Mouse (Mus musculus): Measurements from ENCODE around the gene Ly6g6e.
A peak's percentile ranks its signal among the peaks of the same experiment; 100 is the strongest.
"Not testable (repeated sequence)": the region's sequence is repeated elsewhere in the genome, so short reads cannot be mapped to it uniquely, and the experiment has no call there.

Gene Ly6g6e

DNA sequence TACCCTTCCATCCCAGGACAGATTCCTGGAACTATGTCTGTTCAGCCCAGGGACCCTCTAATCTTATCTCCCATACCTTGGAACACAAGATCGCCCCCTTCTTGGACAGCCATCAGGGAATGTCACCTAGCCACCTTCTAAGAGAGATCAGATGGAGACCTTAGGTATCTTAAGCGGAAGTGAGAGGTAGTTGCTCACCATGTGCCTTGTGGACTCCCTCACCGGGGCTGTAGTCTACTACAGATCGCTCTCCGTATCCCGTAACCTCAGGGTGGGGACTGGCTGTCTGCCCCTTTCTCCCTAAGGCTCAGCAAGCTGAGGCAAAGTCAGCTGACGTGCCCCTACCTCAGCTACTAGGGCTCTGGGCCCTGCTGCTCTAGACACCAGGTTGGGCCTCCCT is 27.4 kb downstream of the Ly6g6e start:
- DNase-seq: no peak

DNA sequence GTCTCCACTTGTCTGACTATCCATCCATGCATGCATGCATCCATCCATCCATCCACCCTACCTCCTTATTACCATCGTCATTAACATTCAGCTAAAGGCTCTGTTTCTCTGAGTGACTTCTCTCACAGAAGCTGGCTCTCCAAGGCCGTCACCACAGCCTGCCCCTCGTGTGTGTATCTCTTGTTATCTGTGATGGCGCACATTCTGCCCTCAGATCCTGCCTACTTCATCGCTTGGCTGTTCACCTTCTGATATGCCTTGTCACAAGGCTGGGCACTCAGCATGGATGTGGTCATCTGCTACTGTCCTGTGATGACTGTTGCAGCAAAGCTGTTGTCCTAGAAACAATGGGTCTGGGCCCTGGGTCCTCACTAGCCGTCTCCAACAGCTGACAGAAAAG is 28.1 kb downstream of the Ly6g6e start:
- no peak for DNase-seq

DNA sequence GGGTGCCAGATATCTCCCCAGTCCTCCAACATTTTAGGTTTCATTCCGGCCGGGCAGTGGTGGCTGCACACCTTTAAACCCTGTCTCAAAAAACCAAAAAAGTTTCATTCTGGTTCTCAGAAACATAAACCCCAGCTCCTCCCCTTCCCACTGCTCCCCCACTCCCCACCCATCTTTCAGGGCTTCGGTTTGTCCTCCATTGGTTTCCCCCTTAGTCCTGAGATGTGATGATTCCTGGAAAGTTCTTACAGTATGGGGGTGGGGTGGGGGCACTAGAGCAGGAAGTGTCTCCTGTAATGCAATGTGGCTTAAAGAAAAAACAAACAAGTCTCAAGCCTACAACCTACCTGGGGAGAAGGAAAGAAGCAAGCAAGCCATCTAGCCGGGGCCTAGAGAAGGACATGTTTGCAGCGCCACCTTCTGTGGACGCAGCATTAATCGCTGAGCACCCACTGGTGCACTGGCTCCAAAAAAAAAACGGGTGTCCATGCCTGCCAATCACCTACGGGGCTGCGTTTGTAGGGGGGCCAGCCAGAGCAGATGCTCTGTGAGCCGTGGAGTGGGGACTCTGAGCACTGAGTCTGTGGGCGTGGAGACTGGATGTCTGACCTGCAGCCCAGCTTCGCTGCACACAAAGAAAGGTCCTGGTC is 29.2 kb downstream of the Ly6g6e start:
- peak in 1 of 2 experiments; percentile 24 for DNase-seq

DNA sequence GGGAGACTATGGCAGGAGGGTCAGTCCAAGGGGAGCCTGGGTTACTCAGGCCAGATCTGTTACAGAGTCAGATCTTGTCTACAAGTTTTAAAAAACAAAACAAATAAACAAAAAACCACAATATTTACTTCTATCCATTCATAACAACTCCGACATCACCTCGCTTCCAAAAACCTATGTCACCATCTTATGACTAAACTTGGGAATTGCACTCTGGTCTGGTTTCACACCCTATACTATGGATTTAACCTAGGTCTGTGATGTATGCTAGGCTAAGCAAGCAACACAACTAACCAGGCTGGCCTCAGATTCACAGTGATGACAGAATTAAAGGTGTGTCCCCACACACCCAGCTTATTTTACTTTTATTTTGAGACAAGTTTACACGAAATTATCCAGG is 29.8 kb downstream of the Ly6g6e start:
- DNase-seq: no peak

DNA sequence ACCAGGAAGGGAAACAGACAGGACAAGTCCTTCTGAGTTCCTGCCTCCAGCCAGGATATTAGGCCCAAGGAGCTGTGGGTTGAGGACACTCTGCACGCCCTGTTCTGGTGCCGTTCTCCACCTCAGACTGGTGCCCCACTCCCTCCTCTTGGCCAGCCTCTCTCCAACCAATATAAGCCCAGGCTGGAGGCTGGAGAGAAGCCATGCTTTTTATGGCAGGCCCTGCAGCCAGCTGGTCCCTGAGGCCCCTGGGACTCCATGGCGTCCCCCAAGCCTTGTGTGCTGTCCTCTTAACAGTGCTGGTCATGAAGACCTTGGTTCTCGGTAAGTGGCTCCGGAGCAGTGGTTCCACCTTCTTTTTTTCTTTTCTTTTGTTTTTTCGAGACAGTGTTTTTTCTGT is 31.4 kb downstream of the Ly6g6e start, which contains the start of gene Ly6g5c:
Gene Ly6g5c (plus strand): TSS at position 183 of the 400 bp plus-strand sequence.
- DNase-seq: no peak

DNA sequence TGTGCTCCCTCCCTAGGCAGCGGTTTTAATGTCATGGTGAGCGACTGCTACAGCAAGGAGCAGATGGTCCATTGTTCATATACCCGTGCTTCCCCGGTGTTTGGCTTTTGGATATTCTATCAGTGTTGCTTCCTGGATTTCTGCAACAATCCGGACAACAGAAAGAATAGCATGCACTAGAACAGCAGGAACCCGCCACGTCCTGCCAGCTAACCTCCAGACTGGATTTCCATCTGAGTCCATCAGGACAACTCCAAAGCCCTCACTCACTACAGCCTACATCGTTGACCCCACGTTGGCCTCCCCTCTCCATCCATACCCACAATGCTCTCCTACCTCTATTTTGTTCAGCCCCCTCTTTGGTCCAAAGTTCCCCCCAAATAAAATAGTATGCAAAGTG is 35.1 kb downstream of the Ly6g6e start:
- no peak for DNase-seq

DNA sequence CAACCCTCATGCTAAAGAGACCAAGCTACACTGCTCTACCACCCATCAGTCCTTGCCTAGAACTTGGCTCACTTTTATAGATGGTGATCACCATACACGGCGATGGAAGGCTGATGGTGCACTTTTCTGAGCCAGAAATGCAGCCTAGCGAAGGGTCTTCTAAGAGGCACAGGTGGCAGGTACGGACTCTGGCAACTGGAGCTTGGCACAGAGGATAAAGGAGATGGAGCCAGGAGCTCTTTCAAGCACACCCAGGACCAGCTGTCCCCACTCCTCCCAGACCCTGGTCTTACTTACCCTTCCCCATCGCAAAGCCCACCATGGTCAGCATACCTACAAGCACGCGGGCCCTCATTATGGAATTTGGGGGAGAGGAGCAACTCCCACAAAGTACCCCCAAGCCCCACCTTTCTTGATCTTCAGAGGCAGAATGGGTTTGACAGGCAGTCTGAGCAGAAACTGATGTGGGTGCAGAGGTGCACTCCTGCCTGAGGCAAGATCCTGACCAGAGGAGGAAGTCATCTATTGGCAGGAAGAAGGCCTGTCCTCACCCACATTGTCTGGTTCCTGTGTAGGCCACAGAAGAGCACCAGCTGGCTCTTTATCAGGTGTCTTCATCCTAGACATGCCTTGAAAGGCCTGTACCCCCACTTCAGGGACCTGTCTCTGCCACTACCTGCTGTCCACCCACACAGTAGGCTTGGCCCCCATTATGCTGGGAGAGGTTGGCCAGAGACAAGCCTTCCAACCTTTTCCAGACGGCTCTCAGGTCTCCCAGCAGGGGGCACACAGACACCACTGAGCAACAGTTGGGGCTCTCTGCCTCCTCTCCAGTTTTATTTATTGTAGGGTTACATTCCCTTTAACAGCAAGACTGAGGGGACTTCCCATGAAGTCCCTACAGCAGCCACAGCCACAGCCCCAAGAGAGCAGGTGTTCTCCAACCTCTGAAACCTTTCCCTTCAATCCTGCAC is 38.6 kb downstream of the Ly6g6e start, which contains the start of gene Ly6g5b:
Gene Ly6g5b (minus strand): TSS at position 383 of the 974 bp plus-strand sequence.
- peak; percentile 61 to 63 for DNase-seq

DNA sequence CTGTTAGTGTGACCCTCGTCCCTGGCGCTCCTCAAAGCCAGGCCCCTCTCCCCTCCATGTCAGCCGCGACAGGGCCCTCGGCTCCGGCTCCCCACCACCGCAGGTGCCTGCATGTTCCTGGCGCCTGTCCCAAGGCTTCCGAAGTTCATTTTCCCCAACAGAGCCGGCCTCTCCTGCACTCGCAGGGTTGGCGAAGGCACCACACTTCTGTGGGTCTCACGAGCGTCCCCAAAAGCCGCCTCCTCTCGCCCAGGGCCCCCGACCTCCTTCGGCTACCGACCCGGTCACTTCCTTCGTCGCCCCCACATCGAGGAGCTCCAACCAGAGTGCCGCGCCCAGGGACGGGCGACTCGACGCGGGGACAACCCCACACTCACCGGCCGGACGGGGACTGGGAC is 44.0 kb downstream of the Ly6g6e start:
- no peak for DNase-seq

DNA sequence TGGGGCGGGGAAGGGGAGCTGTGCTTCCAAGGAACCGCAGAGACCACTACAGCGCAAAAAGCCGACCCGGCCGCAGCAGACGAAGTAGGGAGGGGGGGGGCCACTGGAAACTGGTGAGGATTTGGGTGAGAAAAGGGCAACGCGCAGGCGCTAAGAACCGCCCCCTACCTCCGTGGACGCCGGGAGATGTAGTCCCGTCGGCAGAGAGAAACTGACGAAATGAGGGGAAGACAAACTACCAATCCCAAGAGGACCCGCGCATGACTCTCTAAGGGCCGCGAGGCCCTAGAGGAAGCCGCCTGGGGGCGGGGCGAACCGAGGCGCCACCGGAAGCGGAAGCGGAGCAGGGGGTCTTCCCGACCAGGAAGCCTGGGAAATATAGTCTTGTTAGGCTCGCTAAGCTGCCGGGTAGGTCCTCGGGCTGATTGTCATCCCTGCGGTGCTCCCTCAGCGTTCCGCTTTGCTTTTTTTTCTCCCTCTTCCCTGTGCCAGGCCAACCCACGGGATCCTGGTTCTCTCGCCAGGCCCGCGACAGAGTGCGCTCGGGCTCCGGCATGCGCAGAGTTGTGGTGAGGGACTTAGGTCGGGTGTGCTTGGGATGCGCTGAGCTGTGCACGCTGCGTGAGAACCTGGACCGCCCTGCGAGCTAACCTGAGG is 44.6 kb downstream of the Ly6g6e start, which contains the start of gene Gpank1:
Gene Gpank1 (plus strand): TSS at position 313 of the 657 bp plus-strand sequence.
- peak; percentile 98 for DNase-seq

DNA sequence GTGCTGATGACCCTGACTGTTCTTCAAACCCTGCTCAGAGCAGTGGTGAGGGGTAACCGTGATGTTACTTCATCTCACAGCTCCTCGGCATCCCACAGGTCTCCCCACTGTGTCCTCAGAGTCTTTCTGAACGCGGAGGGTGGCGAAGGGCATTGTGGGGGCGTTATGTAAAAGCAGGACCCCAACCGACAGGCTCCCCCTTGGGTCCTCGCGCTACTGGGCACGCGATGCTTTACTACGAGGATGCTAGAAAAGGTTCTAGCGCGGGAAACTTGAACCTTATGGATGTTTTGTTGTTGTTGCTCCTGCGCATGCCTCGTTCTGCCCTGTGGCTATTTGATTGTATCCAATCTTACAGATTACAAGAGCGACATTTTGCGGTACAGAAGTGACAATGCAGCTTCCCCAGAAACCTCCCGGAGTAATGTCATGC is 45.2 kb downstream of the Ly6g6e start, which contains the start of gene Csnk2b:
Gene Csnk2b (minus strand): TSS at position 183 of the 433 bp plus-strand sequence.
- DNase-seq: peak; percentile 60 to 63

DNA sequence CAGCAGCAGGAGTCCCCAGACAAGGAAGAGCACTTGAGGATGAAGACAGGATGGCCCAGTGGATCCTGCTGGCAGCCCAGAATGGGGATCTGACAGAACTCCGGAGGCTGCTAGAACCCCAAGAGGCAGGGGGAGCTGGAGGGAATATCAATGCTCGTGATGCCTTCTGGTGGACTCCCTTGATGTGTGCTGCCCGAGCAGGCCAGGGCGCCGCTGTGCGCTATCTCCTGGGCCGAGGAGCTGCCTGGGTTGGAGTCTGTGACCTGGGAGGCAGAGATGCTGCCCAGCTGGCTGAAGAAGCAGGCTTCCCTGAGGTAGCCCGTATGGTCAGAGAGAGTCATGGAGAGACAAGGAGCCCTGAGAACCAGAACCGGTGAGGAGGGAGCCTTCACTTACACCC is 46.6 kb downstream of the Ly6g6e start:
- not testable (repeated sequence) for DNase-seq

DNA sequence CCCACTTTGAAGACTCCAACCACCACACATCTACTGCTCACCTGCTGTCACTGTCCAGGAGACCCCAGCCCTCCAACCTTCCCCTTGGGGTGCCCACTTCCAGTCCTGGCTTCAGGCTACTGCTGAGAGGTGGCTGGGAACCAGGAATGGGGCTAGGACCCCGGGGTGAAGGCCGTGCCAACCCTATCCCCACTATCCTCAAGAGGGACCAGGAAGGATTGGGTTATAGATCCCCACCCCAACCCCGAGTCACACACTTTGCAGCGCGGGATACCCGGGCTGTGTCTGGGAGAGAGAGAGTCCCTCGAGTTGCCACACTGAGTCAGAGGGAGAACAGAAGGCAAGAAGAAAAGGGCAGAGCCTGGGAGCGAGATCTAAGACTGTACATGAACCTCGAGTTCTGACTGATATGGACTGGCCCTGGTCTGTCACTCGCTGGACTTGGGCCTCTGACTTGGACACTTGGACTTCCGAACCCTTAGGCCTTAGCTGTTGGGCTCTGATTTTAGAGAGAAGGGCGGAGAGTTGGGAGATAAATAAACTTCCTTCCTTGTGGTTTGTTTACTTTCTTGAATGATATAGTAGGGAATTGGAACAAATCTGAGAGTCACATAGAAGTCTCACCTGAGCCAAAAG is 47.7 kb downstream of the Ly6g6e start:
- DNase-seq: not testable (repeated sequence)

DNA sequence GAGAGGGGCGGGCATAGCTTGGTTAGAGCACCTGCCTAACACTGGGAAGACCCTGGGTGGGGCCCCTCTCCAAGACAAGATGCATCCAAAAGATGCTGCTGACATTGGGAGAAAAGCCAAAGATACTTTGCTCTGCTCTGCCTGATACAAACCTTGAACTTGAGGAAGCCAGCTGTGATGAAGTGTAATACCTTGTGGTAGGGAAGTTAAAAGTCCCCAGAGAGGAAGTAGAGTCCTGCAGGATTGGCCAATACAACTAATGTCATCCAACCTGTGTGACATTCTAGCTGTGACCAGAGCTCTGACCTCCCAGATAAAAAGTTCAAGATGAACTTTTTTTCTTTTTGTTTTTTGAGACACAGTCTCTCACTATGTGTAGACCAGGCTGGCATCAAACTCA is 48.4 kb downstream of the Ly6g6e start:
- no peak for DNase-seq

DNA sequence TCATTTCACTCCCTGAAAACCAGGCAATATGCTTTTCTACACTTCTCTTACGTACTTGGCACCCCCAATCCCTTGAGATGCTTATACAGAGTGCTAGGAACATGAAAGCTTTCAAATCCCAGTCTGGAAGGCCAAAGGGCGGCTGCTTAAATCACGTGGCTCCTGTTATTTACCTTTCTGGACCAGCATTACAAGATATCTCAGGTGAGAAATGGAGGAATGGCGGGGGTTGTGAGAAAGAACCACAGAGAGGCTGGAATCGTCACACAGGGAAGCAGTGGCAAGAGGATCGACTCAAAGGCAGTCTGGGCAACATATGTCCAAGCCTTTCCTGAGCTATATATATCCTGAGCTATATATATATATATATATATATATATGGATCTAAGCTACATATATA is 48.9 kb downstream of the Ly6g6e start:
- DNase-seq: no peak

DNA sequence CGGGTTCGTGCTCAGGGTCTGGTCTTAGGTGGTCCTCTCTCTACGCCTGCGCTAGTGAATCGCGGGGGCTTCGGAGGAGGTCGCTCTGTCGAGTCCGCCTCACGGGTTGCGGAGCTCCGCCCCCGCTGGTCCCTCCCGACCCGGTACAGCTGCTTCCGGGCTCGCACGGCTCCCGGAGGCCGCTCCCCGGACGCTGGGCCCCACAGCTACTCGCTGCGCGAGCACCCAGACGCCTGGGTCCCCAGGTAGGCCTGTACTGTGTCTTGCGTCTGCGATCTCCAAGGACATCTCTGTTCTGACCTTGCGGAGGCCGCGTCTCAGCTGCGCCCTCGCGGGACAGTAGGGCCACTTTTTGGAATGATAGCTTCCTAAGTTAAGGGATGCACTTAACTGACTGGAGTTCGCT is 49.5 kb downstream of the Ly6g6e start, which contains the start of gene D17H6S53E:
Gene D17H6S53E (plus strand): TSS at position 168 of the 406 bp plus-strand sequence.
- DNase-seq: peak; percentile 72 to 73

DNA sequence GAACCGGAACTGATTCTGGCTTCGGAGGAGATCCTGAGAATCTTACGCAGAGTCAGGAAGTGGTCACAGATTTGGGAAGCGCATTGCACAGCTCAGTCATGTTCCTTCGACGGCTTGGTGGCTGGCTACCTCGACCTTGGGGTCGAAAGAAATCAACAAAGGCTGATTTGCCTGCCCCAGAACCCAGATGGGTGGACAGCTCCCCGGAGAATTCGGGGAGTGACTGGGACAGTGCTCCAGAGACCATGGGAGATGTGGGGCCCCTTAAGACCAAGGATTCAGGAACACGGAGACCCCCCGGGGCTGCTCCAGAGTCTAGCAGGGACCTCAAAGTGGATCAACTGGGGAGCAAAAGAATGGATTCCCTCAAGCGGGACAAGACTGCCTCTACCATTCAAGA is 50.3 kb downstream of the Ly6g6e start:
- DNase-seq: no peak
